Mouse (Mus musculus) urinary bladder, adult 2 months (tissue): ENCODE data around the gene Tmem109. TPM values are rescaled to one million over a fixed set of nuclear protein-coding genes. Genes with fewer than 3 reads are reported as not detected.

Source experiments
- DNase-seq: peaks from one replicate; pipeline ENCODE4 v3.0.0; 2022; ENCODE audit warnings: low spot score
- polyA plus RNA-seq: library from polyadenylated mRNA; depleted of rRNA; stranded (reverse); fragments of >200 nt; gene quantifications from 2 replicates; pipeline ENCODE4 v1.2.3, GENCODE M21; 2012; rRNA removed

Gene Tmem109
- 132 and 133 TPM in 2 replicates for polyA plus RNA-seq

DNA sequence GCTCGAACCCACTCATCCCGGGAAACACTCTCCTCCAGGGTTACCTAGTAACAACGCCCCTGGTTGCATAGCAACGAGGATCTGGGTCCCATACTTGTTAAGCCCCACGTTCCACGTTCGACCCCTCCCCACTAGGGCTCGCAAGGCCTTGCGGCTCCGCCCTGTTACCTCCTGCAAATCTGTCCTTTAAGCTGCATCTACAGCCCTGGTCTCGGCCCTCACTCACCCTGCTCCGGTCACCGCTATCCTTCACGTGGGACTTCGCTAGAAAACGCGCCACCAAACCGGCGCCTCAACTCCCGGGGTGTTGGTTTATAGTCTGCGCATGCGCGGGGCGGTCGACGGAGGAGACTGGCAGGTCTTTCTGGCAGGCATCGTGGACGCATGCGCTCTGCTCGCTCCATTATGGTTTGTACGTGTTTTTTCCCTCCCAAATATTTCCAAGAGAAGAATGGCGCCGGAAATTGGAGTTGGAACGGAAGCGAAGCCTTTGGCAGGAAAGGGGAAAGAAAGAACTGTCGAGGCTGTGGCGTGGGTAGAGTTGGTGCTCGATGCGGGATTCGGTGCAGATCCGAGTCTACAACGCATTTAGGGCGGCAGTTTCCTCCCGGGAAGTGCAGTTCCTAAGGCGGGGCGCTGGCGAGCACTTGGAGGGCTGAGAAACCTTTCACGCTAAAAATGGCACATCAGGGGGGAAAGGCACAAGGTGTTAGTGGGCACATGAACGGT, at the start of gene Tmem109:
TSS of gene Tmem109 (minus strand) at position 576 of the 729 bp plus-strand sequence.
- peak; percentile 80 for DNase-seq

DNA sequence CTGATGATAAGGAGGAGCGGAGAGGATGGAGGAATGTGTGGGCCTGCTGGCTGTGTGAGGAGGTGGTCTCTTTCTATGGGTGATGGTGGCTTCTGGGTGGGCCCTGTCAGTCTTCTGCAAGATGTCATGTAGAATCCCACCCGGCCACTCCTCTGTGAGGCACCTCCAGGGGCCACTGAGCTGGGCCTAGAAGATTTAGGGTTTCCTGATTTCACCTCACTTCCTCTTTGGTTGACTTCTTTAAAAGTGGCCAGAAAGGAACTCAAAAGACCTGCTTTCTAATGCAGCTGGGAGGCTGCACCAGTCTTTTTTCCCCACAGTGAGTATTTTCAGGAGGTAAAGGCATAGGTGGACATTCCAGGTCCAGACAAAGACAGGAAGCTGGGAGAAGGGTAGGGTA, 48.8 kb upstream of the Tmem109 start:
- no peak for DNase-seq

DNA sequence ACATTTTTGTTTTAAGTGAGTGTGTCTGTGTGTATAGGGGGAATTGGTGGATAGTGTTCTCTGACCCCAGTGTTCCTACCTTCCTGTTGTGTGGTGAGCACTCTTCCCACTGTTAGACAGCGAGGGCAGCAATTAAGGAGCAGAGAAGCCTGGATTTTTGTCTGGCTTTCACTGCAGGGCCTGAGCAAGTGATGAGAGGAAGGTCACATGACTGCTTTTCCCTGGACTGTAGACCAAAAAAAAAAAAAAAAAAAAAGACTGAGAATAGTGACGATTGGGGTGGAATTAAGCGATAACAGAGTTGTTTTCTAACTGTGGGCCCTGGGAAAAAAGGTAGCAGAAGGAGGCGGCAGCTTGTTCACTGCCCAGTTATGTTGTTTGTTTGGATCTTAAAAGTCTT, 44.9 kb upstream of the Tmem109 start:
- DNase-seq, result no peak

DNA sequence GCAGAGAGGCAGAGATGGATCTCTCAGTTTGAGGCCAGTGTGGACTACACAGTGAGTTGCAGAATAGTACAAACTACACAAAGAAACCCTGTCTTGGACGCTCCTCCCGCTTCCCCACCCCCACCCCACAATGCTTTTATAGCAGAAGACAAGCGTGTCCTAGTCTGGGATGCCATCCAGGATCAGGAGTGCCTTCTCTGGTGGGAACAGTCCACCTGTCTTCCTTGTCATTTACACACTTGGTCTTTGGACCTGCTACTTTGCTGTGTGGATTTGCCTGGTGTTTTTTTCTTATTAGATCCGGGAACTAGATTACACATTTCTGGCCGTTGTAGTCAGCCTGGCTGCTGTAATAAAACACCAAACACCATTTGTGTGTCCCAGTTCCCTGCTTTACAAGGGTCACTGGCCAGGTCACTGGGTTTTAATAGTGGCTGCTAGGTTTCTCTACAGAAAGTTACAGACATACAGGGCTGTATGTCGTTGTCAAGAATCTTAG, 44.4 kb upstream of the Tmem109 start:
- DNase-seq, result no peak

DNA sequence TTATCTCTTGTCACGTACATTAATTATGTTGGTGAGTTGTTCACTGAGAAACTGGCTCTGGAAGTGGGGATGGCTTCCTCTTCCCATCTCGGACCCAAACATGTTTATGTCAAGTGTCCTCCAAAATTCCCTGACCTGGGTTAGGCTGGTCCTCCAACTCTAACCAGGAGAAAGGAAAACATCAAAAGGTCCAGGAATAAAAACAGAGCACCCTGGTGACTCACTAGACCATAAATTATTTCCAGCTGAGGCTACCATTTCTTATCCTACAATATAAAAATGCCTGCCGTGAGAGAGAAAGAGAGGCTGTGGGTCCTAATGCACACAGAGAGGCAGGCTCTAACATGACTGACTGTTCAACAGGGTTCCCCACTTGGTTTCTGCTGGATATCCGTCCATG, 42.4 kb upstream of the Tmem109 start:
- no peak for DNase-seq

DNA sequence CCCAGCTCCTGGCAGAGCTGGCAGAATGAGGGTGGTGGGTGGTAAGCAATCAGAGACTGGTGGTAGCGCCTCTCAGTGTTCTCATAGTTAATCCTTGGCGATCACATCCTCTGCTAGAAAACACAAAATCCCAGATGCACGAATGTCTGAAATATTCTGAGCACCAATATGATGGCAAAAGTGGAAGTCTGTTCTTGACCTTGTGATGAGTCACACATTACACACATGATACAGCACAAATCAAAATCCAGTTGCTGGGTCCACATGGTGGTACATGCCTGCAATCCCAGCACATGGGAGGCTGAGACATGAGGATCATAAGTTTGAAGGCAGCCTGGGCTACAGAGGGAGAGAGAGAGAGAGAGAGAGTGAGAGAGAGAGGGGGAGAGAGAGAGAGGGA, 39.3 kb upstream of the Tmem109 start:
- no peak for DNase-seq

DNA sequence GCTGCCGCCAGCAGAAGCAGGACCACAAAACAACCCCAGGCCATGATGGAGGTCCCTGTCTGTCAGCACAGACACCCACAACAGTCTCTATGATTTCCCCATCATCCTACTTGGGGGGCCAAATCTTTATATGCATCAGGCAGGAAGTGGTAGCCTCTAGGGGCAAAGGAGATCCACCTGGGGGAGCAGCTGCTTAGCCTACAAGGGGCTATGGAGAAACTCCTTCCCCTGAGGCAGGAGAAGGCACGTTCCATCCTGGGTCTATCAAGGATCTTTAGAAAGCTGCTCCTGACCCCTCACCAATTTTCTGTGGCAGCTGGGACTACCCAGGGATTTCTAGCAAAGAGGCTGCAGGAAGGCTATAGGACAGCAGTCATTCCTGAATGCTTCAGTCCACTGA, 38.7 kb upstream of the Tmem109 start, which contains the start of gene Zp1:
TSS of gene Zp1 (minus strand) at position 101 of the 400 bp plus-strand sequence.
- DNase-seq, result no peak

DNA sequence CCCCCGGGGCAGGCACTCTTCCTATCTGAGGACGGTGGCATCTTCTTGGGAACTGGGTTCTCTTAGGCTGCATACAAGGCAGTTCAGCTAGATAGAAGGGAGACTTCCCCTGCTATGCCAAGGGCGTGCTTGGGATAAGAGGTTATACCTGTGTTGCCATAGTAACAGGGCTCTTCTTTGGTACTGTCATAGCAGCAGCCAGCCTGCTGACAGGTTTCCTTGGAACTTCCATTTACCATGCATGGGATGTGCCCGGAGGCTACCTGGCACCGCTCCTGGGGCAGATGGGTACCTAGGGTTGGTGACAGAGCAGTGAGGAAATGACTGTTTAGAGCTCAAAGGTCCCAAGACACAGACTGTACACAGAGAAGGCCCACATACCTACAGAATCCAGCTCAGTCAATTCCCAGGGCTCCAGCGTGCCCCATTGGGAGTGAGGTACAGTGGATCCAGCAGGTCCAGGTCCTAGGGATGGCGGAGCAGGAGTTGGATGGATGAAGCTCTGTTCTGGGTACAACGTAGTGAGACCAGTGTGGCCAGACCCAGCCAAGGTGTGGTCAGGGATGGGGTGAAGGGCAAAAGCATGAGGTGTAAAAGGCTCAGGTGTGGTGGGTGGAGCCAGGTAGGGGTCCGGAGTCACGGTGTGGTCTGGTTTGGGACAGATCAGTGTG, 36.7 kb upstream of the Tmem109 start:
- no peak for DNase-seq

DNA sequence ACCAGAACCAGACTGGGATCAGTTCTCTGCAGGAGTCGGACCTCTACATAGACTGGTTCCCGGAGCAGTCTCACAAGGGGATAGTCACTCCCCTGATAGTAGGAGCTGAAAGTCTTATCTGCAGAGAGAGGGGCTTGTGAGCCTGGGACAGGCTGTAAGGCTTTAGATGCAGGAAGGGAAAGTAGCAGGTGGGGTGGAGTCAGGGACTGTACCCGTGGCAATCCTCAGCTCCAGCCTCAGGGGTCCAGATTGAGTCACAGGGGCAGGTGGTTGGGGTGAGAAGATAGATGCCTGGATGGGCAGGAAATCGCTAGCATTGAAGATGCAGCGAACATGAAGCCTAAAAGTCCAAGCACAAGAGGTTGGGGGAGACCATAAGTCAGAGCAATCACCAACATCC, 34.7 kb upstream of the Tmem109 start:
- DNase-seq, result no peak

DNA sequence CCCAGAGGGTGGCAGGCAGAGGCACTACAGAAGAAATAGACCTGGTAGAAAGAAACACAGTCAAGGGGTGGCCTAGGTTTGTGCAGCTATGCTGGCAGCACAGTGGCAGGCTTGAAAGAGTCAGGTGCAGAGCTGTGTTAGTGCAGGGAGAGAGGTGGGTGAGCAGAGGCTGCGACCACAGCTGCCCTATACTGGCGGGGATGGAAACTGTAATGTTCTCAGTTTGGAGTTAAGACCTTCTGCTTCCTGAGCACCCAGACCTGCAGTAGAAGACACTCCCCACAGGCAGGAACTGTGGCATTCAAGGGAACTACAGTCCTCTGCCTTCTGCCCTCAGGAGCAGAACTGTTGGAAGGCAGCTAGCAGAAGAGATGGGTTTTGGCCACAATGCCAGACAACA, 33.1 kb upstream of the Tmem109 start:
- no peak for DNase-seq

DNA sequence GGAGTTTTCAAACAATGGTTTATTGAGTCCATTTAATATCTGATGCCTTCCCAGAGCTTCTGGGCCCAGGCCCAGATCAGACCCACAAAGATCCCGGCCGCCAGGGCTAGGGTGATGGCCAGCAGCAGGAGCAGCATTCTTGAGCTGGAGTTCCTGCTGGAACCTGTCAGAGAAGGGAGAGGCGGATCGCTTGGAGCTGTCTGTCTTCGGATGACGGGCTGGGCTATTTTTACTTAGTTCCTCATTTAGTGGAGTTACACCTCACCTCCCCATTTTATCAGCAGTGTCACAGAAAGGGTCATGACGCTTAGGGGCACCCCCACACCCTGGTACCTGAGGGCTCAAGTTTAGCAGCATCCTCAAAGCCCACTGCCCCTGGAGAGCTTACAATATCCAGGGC, 32.5 kb upstream of the Tmem109 start:
- DNase-seq, result no peak

DNA sequence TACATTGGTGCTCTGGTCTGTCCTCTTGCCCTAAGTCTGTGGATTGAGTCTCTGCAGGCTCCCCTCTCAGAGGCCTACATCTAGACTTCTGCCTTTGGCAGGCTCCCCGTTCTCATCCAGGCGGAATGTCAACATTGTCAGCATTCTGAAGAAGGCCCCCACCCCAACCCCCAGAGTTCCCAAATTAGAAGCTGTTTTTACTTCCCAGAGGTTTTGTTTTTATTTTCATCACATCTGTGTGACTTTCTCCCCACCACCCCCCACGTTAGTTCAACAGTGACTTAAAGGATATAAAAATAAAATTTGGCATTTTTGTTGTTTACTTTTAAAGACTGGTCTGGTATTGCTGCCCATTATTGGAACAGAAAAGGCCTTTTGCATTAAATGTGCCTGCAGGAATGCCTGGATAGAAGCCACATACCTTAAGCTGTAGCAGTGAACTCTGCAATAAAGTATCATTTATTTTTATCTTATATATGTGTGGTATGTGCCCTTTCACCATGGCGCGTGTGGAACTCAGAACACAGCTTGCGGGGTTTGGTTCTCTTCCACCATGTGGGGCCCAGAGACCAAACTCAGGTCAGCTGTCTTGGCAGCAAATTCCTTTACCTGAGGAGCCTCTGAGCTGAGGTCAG, 27.4 kb upstream of the Tmem109 start:
- DNase-seq, result no peak

DNA sequence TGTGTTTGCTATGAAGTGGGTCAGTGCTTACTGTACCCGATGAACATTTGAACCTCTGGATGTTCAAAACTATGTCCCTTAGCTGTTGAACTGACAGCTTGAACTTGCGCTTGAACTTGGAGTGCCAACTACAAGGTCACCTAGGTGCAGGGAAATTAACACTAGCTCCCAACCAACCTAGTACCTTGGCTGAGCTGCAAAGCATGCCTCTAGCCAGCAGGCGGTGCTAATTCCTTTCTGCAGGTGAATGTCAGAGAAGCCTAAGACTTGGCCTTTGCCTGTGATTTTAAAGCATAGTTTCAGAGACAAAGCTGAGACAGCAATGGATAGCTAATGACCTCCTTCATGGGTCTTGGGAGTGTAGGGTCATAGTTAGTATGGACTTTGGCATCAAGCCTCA, 26.1 kb upstream of the Tmem109 start:
- DNase-seq, result no peak

DNA sequence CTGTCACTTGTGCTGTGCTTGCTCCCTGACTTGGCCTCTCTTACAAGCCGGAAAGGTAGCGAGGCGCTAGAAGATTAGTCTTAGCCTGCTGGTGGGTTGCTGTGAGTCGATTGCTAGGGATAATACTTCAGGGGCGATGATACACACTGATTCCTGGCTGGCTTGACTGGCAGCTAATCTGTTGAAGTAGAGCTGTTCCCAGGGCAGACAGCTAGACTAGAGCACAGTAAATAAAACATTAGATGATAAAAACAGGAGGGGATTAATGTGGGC, 23.9 kb upstream of the Tmem109 start:
- no peak for DNase-seq

DNA sequence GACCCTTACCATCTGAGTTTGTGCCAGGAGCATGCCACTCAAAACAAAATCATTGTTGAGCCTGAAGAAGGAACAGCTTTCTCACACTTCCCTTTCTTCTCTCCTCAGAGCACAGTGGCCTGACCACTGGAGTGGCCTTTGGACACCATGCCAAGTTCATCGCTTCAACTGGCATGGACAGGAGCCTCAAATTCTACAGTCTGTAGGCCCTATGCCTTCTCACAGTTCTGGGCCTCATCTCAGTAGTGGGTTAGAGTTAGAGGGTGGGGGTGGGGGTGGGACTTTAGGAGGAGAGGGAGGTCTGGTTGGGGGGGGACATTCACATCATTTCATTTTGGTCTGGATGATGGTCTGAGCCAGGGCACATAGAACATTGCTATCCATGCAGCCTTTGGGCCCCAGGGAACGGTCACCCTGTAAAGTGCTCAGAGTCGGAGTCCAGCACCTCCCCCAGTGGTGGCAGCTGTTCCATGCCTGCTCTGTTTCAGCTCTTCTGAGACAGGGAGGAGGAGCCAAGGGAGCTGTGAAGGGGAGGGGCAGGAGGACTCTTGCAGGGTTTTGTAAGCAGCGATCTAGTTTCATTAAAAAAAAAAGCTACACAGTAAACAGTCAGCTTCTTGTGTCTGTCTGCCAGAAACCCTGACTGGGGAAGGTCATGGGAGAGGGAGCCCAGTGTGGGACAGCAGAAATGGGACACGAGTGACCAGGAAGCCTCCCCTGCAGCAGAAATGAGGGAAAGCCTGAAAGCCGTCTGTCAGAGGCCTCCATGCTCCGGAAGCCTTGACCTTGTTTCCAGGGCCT, 23.3 kb upstream of the Tmem109 start:
- DNase-seq, result no peak

DNA sequence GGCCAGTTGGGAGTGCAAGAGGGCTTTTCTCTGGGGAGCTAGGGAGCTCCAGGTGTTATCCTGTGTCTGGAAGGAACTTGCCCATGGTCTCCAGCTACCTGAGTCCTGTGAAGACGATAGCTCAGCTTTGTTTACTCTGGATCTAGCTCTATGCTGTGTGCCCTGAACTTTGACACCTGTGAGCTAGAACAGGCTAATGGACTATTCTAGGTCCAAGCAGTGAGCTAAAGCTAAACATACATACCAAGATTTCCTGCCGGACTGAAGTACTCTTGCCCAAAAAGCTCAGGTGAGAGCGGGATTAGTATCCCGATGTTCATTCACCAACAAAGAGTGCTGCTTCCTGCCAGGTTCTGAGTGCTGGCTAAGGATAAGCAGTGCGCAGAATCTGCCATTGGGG, 22.7 kb upstream of the Tmem109 start:
- DNase-seq, result no peak

DNA sequence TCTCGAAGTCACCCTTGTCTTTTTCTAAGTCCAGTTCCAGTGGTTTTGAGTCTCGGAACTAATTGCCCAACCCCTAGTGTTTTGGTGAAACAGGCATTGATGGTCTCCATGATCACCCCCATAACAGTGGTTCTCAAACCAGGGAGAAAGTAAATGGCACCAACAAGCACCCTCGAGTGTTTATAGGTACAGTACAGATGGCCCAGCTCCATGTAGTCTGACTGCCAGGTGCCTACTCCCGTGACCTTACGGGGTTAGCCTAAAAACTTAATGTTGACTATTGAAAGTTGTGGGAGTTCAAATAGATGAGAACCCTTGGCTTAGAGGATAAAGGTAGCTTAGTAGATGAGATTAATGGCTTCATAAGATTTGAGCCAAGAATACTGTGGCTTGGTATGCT, 19.2 kb upstream of the Tmem109 start:
- DNase-seq, result no peak

DNA sequence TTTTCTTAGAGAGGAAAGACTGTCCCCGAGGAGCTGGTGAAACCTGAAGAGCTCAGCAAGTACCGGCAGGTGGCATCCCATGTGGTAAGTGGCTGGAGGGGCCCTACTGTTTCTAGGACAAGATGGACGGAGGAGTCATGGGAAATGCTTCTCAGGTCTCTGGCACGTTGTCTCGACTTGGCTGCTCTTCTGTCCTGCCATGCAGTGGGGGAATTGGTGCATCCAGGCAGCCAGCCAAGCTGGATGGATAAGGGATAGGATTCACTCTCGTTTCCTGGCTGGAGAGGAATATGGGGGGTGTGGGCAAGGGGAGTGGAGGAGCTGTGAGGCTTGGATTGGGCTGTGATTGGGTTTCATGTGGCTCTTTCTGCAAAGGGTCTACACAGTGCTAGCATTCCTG, 18.5 kb upstream of the Tmem109 start:
- DNase-seq, result no peak

DNA sequence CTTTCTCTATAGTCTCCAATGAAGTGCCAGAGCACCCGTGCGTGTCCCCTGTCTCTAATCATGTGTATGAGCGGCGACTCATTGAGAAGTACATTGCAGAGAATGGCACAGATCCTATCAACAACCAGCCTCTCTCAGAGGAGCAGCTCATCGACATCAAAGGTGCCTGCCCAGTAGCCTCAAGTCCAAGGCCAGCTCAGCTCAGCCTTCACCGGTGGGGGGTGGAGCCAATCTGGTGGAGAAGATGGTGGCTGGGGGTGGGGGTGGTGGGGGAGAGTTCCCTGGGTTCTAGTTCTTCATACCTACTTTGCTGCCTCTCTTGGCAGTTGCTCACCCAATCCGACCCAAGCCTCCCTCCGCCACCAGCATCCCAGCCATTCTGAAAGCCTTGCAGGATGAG, 15.7 kb upstream of the Tmem109 start:
- DNase-seq, result no peak

DNA sequence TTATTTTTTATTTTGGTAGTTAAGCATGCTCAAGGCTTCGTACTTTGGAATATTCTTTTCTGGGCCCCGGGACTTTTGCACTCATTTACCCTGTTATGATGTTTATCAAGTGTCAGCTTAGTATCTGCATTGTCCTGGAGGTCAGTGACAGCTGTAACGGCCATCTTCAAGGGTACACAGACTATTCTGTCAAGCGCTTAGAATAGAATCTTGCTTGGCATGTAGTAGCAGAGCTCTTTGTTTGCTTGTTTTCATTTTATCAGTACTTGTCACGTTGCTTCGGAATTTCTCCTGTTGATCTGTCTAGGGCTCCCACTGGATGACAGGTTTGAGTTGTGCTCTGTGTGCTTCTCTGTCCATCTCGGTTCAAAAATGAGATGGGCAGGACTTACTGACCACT, 15.0 kb upstream of the Tmem109 start:
- no peak for DNase-seq

DNA sequence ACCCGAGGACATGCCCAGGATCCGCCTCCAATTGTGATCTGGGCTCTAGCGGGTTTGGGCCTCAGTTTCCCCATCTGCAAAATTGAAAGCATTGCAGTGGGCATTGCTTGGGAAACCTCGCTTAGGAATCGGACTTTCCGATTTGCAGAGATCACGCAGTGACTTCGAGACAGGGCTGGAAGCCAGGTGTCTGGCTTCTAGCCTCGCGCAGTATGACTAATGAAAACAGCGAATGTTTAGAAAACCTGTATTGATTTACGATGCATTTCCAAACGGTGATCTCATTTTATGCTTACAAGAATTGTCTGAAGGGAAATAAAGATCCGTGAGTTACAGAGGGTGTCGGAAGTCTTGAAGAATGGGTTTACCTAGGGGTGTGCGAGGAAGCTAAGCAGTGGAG, 13.9 kb upstream of the Tmem109 start:
- DNase-seq, result no peak

DNA sequence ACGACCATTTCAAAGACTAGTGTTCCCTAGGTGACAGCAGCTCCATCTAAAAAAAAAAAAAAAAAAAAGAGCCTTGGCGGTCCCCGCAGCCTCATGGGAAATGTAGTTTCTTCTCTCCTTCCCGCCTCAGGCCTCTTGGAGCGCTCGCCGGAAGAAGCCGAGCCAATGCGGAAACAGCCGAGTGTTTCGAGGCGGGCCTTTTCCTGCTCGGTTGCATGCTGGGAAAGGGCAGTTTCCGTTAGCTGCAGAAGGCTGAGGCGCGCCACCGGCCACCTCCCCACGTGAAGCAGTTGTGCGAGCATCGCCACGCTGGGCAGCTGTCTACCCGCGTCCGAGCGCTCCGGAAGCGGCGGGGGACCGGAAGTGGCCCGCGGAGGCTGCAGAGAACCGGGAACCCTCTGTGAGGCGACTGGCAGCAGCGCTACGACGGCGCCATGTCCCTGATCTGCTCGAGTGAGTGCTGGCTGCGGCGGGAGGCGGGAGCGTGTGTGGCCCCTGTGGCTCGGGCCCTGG, 13.3 kb upstream of the Tmem109 start, which contains the start of gene Prpf19:
TSS of gene Prpf19 (plus strand) at position 216 of the 513 bp plus-strand sequence.
- peak; percentile 89 for DNase-seq
